Mouse (Mus musculus): ENCODE results near the gene Gm26602. TPM values are rescaled to one million over a fixed set of nuclear protein-coding genes. Genes with fewer than 3 reads are reported as not detected.

Gene Gm26602
- total RNA-seq, 1 experiment: 2.3 TPM

GRCm38 (mm10) chr10:79900951-79901410 lies 9.7 kb upstream of the Gm26602 start:
- no peak overlapping the region for H3K9ac ChIP-seq (ENCODE audit: insufficient read depth, low read depth, low read length, poor library complexity, severe bottlenecking)
- H3K27ac ChIP-seq (ENCODE audit: insufficient read depth, low read depth, low read length, poor library complexity, severe bottlenecking): no peak overlapping the region
- TF ChIP-seq MAFK (IDR thresholded peaks at IDR 0.05; ENCODE audit: insufficient read depth, low read depth, low read length) (no peak), ZNF384 (IDR thresholded peaks at IDR 0.05; ENCODE audit: low read depth, low read length) (no peak), HCFC1 (IDR thresholded peaks at IDR 0.05; ENCODE audit: borderline replicate concordance, insufficient read depth, low read length) (no peak), CHD2 (IDR thresholded peaks at IDR 0.05; ENCODE audit: low read depth, low read length) (no peak), ZC3H11A (IDR thresholded peaks at IDR 0.05; ENCODE audit: borderline replicate concordance, low read depth, low read length) (no peak)
- in situ Hi-C loops (cut with MboI; ENCODE audit: low sequenced_read_pairs in 2 of 2, unreplicated experiment in 2 of 2): no loop called here
- no peak for DNase-seq (ENCODE audit: low read depth, low spot score)
- H3K4me3 ChIP-seq (ENCODE audit: insufficient read depth in 1 of 2, low read depth in 1 of 2, low read length in 2 of 2, poor library complexity in 1 of 2, severe bottlenecking in 1 of 2): no peak overlapping the region
- H3K9me3 ChIP-seq (ENCODE audit: control insufficient read depth, insufficient read depth, low read depth, low read length): no peaks in the 10 kb centered on the region
- peaks cover 1 to 20% of the 10 kb centered on the region in 2 experiments; a peak in 1 of 4 replicates for H3K4me1 ChIP-seq (ENCODE audit: control insufficient read depth in 2 of 2, insufficient read depth in 2 of 2, low read length in 2 of 2, poor library complexity in 1 of 2)
- H3K36me3 ChIP-seq (ENCODE audit: control insufficient read depth, insufficient read depth, low read length, poor library complexity, severe bottlenecking): peaks cover 5% of the 10 kb centered on the region; the same call in 1 of the 2 replicates

GRCm38 (mm10) chr10:79906712-79907111 lies 3.9 kb upstream of the Gm26602 start:
- Histone ChIP-seq H3K4me1 (ENCODE audit: control insufficient read depth in 2 of 2, insufficient read depth in 2 of 2, low read length in 2 of 2, poor library complexity in 1 of 2) (peaks cover 0 to 10% of the 10 kb centered on the region in 2 experiments; a peak in 1 of 4 replicates), H3K4me3 (ENCODE audit: insufficient read depth in 1 of 2, low read depth in 1 of 2, low read length in 2 of 2, poor library complexity in 1 of 2, severe bottlenecking in 1 of 2) (no peak overlapping the region), H3K9ac (ENCODE audit: insufficient read depth, low read depth, low read length, poor library complexity, severe bottlenecking) (no peak overlapping the region), H3K27ac (ENCODE audit: insufficient read depth, low read depth, low read length, poor library complexity, severe bottlenecking) (no peak overlapping the region), H3K9me3 (ENCODE audit: control insufficient read depth, insufficient read depth, low read depth, low read length) (no peaks in the 10 kb centered on the region), H3K36me3 (ENCODE audit: control insufficient read depth, insufficient read depth, low read length, poor library complexity, severe bottlenecking) (peaks cover 5% of the 10 kb centered on the region; the same call in 1 of the 2 replicates)
- TF ChIP-seq ZNF384 (IDR thresholded peaks at IDR 0.05; ENCODE audit: low read depth, low read length): no peak
- TF ChIP-seq MAFK (IDR thresholded peaks at IDR 0.05; ENCODE audit: insufficient read depth, low read depth, low read length): no peak
- TF ChIP-seq CHD2 (IDR thresholded peaks at IDR 0.05; ENCODE audit: low read depth, low read length): no peak
- no peak for TF ChIP-seq HCFC1 (IDR thresholded peaks at IDR 0.05; ENCODE audit: borderline replicate concordance, insufficient read depth, low read length)
- TF ChIP-seq ZC3H11A (IDR thresholded peaks at IDR 0.05; ENCODE audit: borderline replicate concordance, low read depth, low read length): no peak
- in situ Hi-C loops (cut with MboI; ENCODE audit: low sequenced_read_pairs in 2 of 2, unreplicated experiment in 2 of 2): no loop called here
- no peak for DNase-seq (ENCODE audit: low read depth, low spot score)

GRCm38 (mm10) chr10:79907415-79907814 lies 3.2 kb upstream of the Gm26602 start:
- H3K4me1 ChIP-seq (ENCODE audit: control insufficient read depth in 2 of 2, insufficient read depth in 2 of 2, low read length in 2 of 2, poor library complexity in 1 of 2): peaks cover 0 to 13% of the 10 kb centered on the region in 2 experiments; a peak in 1 of 4 replicates
- H3K27ac ChIP-seq (ENCODE audit: insufficient read depth, low read depth, low read length, poor library complexity, severe bottlenecking): no peak overlapping the region
- no peaks in the 10 kb centered on the region for H3K9me3 ChIP-seq (ENCODE audit: control insufficient read depth, insufficient read depth, low read depth, low read length)
- no peak overlapping the region for H3K4me3 ChIP-seq (ENCODE audit: insufficient read depth in 1 of 2, low read depth in 1 of 2, low read length in 2 of 2, poor library complexity in 1 of 2, severe bottlenecking in 1 of 2)
- peaks cover 5% of the 10 kb centered on the region; the same call in 1 of the 2 replicates for H3K36me3 ChIP-seq (ENCODE audit: control insufficient read depth, insufficient read depth, low read length, poor library complexity, severe bottlenecking)
- no peak for TF ChIP-seq MAFK (IDR thresholded peaks at IDR 0.05; ENCODE audit: insufficient read depth, low read depth, low read length)
- TF ChIP-seq ZNF384 (IDR thresholded peaks at IDR 0.05; ENCODE audit: low read depth, low read length): no peak
- no peak for TF ChIP-seq CHD2 (IDR thresholded peaks at IDR 0.05; ENCODE audit: low read depth, low read length)
- TF ChIP-seq HCFC1 (IDR thresholded peaks at IDR 0.05; ENCODE audit: borderline replicate concordance, insufficient read depth, low read length): no peak
- TF ChIP-seq ZC3H11A (IDR thresholded peaks at IDR 0.05; ENCODE audit: borderline replicate concordance, low read depth, low read length): no peak
- no peak overlapping the region for H3K9ac ChIP-seq (ENCODE audit: insufficient read depth, low read depth, low read length, poor library complexity, severe bottlenecking)
- DNase-seq (ENCODE audit: low read depth, low spot score): no peak
- in situ Hi-C loops (cut with MboI; ENCODE audit: low sequenced_read_pairs in 2 of 2, unreplicated experiment in 2 of 2): no loop called here

GRCm38 (mm10) chr10:79908167-79909091 lies 2.2 kb upstream of the Gm26602 start, which contains the start of gene Med16:
Med16 (minus strand) TSS chr10:79908923.
- TF ChIP-seq HCFC1 (IDR thresholded peaks at IDR 0.05; ENCODE audit: borderline replicate concordance, insufficient read depth, low read length) (peak; percentile 67; the same call in 1 of the 2 replicates), ZC3H11A (IDR thresholded peaks at IDR 0.05; ENCODE audit: borderline replicate concordance, low read depth, low read length) (no peak)
- Histone ChIP-seq H3K9ac (ENCODE audit: insufficient read depth, low read depth, low read length, poor library complexity, severe bottlenecking) (peak within 1 kb of the TSS; percentile 100), H3K4me1 (ENCODE audit: control insufficient read depth in 2 of 2, insufficient read depth in 2 of 2, low read length in 2 of 2, poor library complexity in 1 of 2) (peaks cover 0 to 8% of the 10 kb centered on the region in 2 experiments; a peak in 1 of 4 replicates), H3K27ac (ENCODE audit: insufficient read depth, low read depth, low read length, poor library complexity, severe bottlenecking) (peak within 1 kb of the TSS; percentile 99), H3K36me3 (ENCODE audit: control insufficient read depth, insufficient read depth, low read length, poor library complexity, severe bottlenecking) (peaks cover 5% of the 10 kb centered on the region; the same call in 1 of the 2 replicates), H3K4me3 (ENCODE audit: insufficient read depth in 1 of 2, low read depth in 1 of 2, low read length in 2 of 2, poor library complexity in 1 of 2, severe bottlenecking in 1 of 2) (peak within 1 kb of the TSS; percentile 99 to 100), H3K9me3 (ENCODE audit: control insufficient read depth, insufficient read depth, low read depth, low read length) (no peaks in the 10 kb centered on the region)
- peak; percentile 97 for DNase-seq (ENCODE audit: low read depth, low spot score)
- in situ Hi-C loops (cut with MboI; ENCODE audit: low sequenced_read_pairs in 2 of 2, unreplicated experiment in 2 of 2): no loop called here

Data from ES-E14 (cell line).